Mouse (Mus musculus) CH12.LX (cell line): ENCODE results near the gene Pdha1. TPM values are rescaled to one million over a fixed set of nuclear protein-coding genes. Genes with fewer than 3 reads are reported as not detected.

Experiments used
- DNase-seq: peaks from one replicate; pipeline ENCODE4 v3.0.0-alpha.2; 2013; ENCODE audit errors: extremely low read depth
- H3K27ac ChIP-seq: 2 replicates; pipeline ENCODE4 v1.5.1; 2012; ENCODE audit warnings: low read depth, mild to moderate bottlenecking, control low read depth, moderate library complexity; ENCODE audit not compliant: insufficient read depth
- H3K27me3 ChIP-seq: replicated peaks from 2 replicates; pipeline ENCODE3; 2012; ENCODE audit warnings: inconsistent platforms
- H3K36me3 ChIP-seq, 2 experiments: replicated peaks in 1 of 2; 2 replicates each; pipeline versions ENCODE3 to v1.6.1; 2012; ENCODE audit warnings: inconsistent platforms in 1 of 2, low read length in 1 of 2, mild to moderate bottlenecking in 1 of 2, mixed read lengths in 1 of 2, moderate library complexity in 1 of 2; ENCODE audit not compliant: control insufficient read depth in 1 of 2, insufficient read depth in 1 of 2
- H3K4me1 ChIP-seq, 2 experiments: 2 replicates each; pipeline ENCODE4 v1.6.1; 2012; ENCODE audit warnings: inconsistent platforms in 1 of 2, moderate library complexity in 1 of 2; ENCODE audit not compliant: insufficient read depth in 2 of 2, control insufficient read depth in 1 of 2
- H3K4me2 ChIP-seq: 2 replicates; pipeline ENCODE4 v1.6.1; 2012; ENCODE audit warnings: low read depth, mild to moderate bottlenecking, control low read depth; ENCODE audit not compliant: poor library complexity, insufficient read depth, severe bottlenecking
- H3K4me3 ChIP-seq, 3 experiments: fragments of 150-350 bp in 1 of 3; sonication (generic) in 1 of 3; replicated peaks in 1 of 3; 2 replicates each; pipeline versions ENCODE3 to v1.5.1; 2011 to 2012; ENCODE audit warnings: low read depth in 2 of 3, low read length in 2 of 3, mild to moderate bottlenecking in 2 of 3, moderate library complexity in 2 of 3, control low read depth in 1 of 3, improper control_type of control experiment in 1 of 3, inconsistent platforms in 1 of 3, mixed read lengths in 1 of 3; ENCODE audit not compliant: poor library complexity in 1 of 3
- H3K79me2 ChIP-seq: replicated peaks from 2 replicates; pipeline ENCODE4 v1.6.1; 2012; ENCODE audit warnings: mild to moderate bottlenecking, moderate library complexity; ENCODE audit not compliant: control insufficient read depth, poor library complexity, insufficient read depth, severe bottlenecking; ENCODE audit errors: extremely low read depth
- H3K9ac ChIP-seq: 2 replicates; pipeline ENCODE4 v1.6.1; 2012; ENCODE audit warnings: low read depth, mild to moderate bottlenecking, control low read depth, moderate library complexity; ENCODE audit not compliant: insufficient read depth
- H3K9me3 ChIP-seq: replicated peaks from 2 replicates; pipeline ENCODE3; 2012; ENCODE audit warnings: low read length, inconsistent platforms, mixed read lengths
- BHLHE40 ChIP-seq: IDR thresholded peaks from 2 replicates; pipeline ENCODE4 v1.6.1; 2011; ENCODE audit warnings: mild to moderate bottlenecking, low read depth, low read length, improper control_type of control experiment
- CHD1 ChIP-seq: IDR thresholded peaks from 2 replicates; pipeline ENCODE4 v1.6.1; 2012; ENCODE audit warnings: low read depth, low read length, improper control_type of control experiment, inconsistent platforms
- CHD2 ChIP-seq: IDR thresholded peaks from 2 replicates; pipeline ENCODE4 v1.6.1; 2011; ENCODE audit warnings: low read length, improper control_type of control experiment
- CTCF ChIP-seq, 2 experiments: IDR thresholded peaks in 1 of 2; conservative IDR thresholded peaks in 1 of 2; 2 replicates each; pipeline ENCODE4 v1.5.1; 2011 to 2012; ENCODE audit warnings: low read depth in 2 of 2, low read length in 2 of 2, improper control_type of control experiment in 1 of 2, inconsistent platforms in 1 of 2, mild to moderate bottlenecking in 1 of 2, moderate library complexity in 1 of 2
- ETS1 ChIP-seq: conservative IDR thresholded peaks from 2 replicates; pipeline ENCODE4 v1.6.1; 2012; ENCODE audit warnings: low read depth, mild to moderate bottlenecking, inconsistent platforms, low read length, improper control_type of control experiment, moderate library complexity
- GABPA ChIP-seq: IDR thresholded peaks from 2 replicates; pipeline ENCODE4 v1.6.1; 2012; ENCODE audit warnings: low read depth, low read length, improper control_type of control experiment, inconsistent platforms; ENCODE audit not compliant: insufficient replicate concordance
- HCFC1 ChIP-seq: IDR thresholded peaks from 2 replicates; pipeline ENCODE4 v1.6.1; 2012; ENCODE audit warnings: low read depth, mild to moderate bottlenecking, inconsistent platforms, low read length, improper control_type of control experiment
- KAT2A ChIP-seq: IDR thresholded peaks from 2 replicates; pipeline ENCODE4 v1.6.1; 2012; ENCODE audit warnings: low read length, improper control_type of control experiment, inconsistent platforms; ENCODE audit not compliant: insufficient replicate concordance
- MAFK ChIP-seq: IDR thresholded peaks from 2 replicates; pipeline ENCODE4 v1.6.1; 2011; ENCODE audit warnings: low read length, improper control_type of control experiment; ENCODE audit not compliant: insufficient replicate concordance
- MAX ChIP-seq: IDR thresholded peaks from 2 replicates; pipeline ENCODE4 v1.6.1; 2011; ENCODE audit warnings: low read length, improper control_type of control experiment
- MAZ ChIP-seq: IDR thresholded peaks from 2 replicates; pipeline ENCODE4 v1.6.1; 2012; ENCODE audit warnings: low read depth, mild to moderate bottlenecking, inconsistent platforms, low read length, improper control_type of control experiment, moderate library complexity
- MXI1 ChIP-seq: IDR thresholded peaks from 2 replicates; pipeline ENCODE4 v1.6.1; 2011; ENCODE audit warnings: mild to moderate bottlenecking, low read depth, low read length, improper control_type of control experiment
- MYC ChIP-seq: IDR thresholded peaks from 2 replicates; pipeline ENCODE4 v1.6.1; 2011; ENCODE audit warnings: low read depth, mild to moderate bottlenecking, improper control_type of control experiment, low read length
- NELFE ChIP-seq: IDR thresholded peaks from 2 replicates; pipeline ENCODE4 v1.6.1; 2011; ENCODE audit warnings: low read depth, low read length, improper control_type of control experiment
- NRF1 ChIP-seq: IDR thresholded peaks from 2 replicates; pipeline ENCODE4 v1.6.1; 2014; ENCODE audit warnings: low read depth, mild to moderate bottlenecking, inconsistent platforms, low read length, improper control_type of control experiment, moderate library complexity
- POLR2A ChIP-seq: IDR thresholded peaks from 2 replicates; pipeline ENCODE4 v1.6.1; 2011; ENCODE audit warnings: low read depth, mild to moderate bottlenecking, improper control_type of control experiment, low read length
- POLR2AphosphoS2 ChIP-seq: IDR thresholded peaks from 2 replicates; pipeline ENCODE4 v1.6.1; 2011; ENCODE audit warnings: low read depth, low read length, improper control_type of control experiment
- RAD21 ChIP-seq: IDR thresholded peaks from 2 replicates; pipeline ENCODE4 v1.6.1; 2011; ENCODE audit warnings: low read depth, mild to moderate bottlenecking, low read length, improper control_type of control experiment, moderate library complexity
- RCOR1 ChIP-seq: conservative IDR thresholded peaks from 2 replicates; pipeline ENCODE4 v1.6.1; 2012; ENCODE audit warnings: low read depth, mild to moderate bottlenecking, inconsistent platforms, low read length, improper control_type of control experiment
- SIN3A ChIP-seq: IDR thresholded peaks from 2 replicates; pipeline ENCODE4 v1.6.1; 2012; ENCODE audit warnings: low read length, improper control_type of control experiment, inconsistent platforms
- SMC3 ChIP-seq: IDR thresholded peaks from 2 replicates; pipeline ENCODE4 v1.6.1; 2011; ENCODE audit warnings: low read depth, low read length, improper control_type of control experiment
- UBTF ChIP-seq: IDR thresholded peaks from 2 replicates; pipeline ENCODE4 v1.6.1; 2012; ENCODE audit warnings: low read depth, mild to moderate bottlenecking, inconsistent platforms, low read length, improper control_type of control experiment, moderate library complexity
- USF2 ChIP-seq: conservative IDR thresholded peaks from 2 replicates; pipeline ENCODE4 v1.6.1; 2011; ENCODE audit warnings: low read depth, low read length, improper control_type of control experiment
- ZC3H11A ChIP-seq: IDR thresholded peaks from 2 replicates; pipeline ENCODE4 v1.6.1; 2012; ENCODE audit warnings: low read depth, mild to moderate bottlenecking, inconsistent platforms, low read length, improper control_type of control experiment
- ZKSCAN1 ChIP-seq: IDR thresholded peaks from 2 replicates; pipeline ENCODE4 v1.6.1; 2012; ENCODE audit warnings: low read depth, inconsistent platforms, low read length, improper control_type of control experiment, borderline replicate concordance
- ZNF384 ChIP-seq: IDR thresholded peaks from 2 replicates; pipeline ENCODE4 v1.6.1; 2012; ENCODE audit warnings: low read depth, low read length, improper control_type of control experiment, inconsistent platforms
- dilution Hi-C: fragments of 300-500 bp; cut with MboI; formaldehyde crosslinking; loops from 2 replicates; pipeline ENCODE4 v1.14.3; 2020; ENCODE audit warnings: low sequenced_read_pairs; ENCODE audit not compliant: extremely low pct_unique_long_range_greater_than_20kb, extremely low pct_ligation_motif_present
- in situ Hi-C: fragments of 300-500 bp; cut with MboI; formaldehyde crosslinking; loops from 3 replicates; pipeline ENCODE4 v1.14.3; 2019; ENCODE audit warnings: low sequenced_read_pairs, low pct_ligation_motif_present, low pct_unique_long_range_greater_than_20kb, mixed read lengths
- polyA plus RNA-seq: library from polyadenylated mRNA; unstranded; fragments of >175 nt; gene quantifications from 2 replicates; pipeline ENCODE4 v1.2.1, GENCODE M21; 2012; ENCODE audit warnings: low read depth; ENCODE audit not compliant: insufficient read length
- total RNA-seq, 2 experiments: library from RNA; depleted of rRNA; stranded (reverse); fragments of 300-350 nt in 1 of 2; fragments of >200 nt in 1 of 2; gene quantifications; 2 replicates each; pipeline ENCODE4 v1.2.3; 2012 to 2014

The Pdha1 gene
- total and polyA plus RNA-seq, 3 experiments: 112 to 153 (median 114) TPM

GRCm38 (mm10) chrX:160153147-160153815, 15.1 kb upstream of the Pdha1 start:
- TF ChIP-seq UBTF: no peak
- peak in 1 of 2 experiments; percentile 56; a peak in 2 of 4 replicates for TF ChIP-seq CTCF (conservative IDR thresholded peaks at IDR 0.05 in 1 of 2, IDR thresholded peaks at IDR 0.05 in 1 of 2; ENCODE audit: low read depth in 2 of 2, low read length in 2 of 2)
- TF ChIP-seq RAD21: peak; percentile 44
- peak; percentile 34; the same call in 1 of the 2 replicates for TF ChIP-seq SMC3
- Histone ChIP-seq H3K79me2 (no peaks in the 10 kb centered on the region), H3K36me3 (no peaks in the 10 kb centered on the region), H3K4me3 (no peak overlapping the region), H3K9ac (no peak overlapping the region), H3K27ac (no peak overlapping the region), H3K4me2 (no peak overlapping the region), H3K27me3 (no peaks in the 10 kb centered on the region), H3K4me1 (0 out of 4 replicates have a peak, but pooled peaks cover 0 to 7% of the 10 kb centered on the region in 2 experiments), H3K9me3 (no peaks in the 10 kb centered on the region)
- DNase-seq: no peak
- in situ Hi-C loops: no loop called here
- dilution Hi-C loops: no loop called here

- dilution Hi-C loops: no loop called here
Observed at GRCm38 (mm10) chrX:160148859-160149258, 10.6 kb upstream of the Pdha1 start.

GRCm38 (mm10) chrX:160147406-160147805, 9.2 kb upstream of the Pdha1 start:
- H3K9me3 ChIP-seq: no peaks in the 10 kb centered on the region
- DNase-seq: no peak
- dilution Hi-C loops (no loop called here), in situ Hi-C loops (no loop called here)
- no peaks in the 10 kb centered on the region for H3K36me3 ChIP-seq
- no peak overlapping the region for H3K4me2 ChIP-seq
- H3K27ac ChIP-seq: no peak overlapping the region
- no peaks in the 10 kb centered on the region for H3K27me3 ChIP-seq
- no peak overlapping the region for H3K9ac ChIP-seq
- H3K79me2 ChIP-seq: no peaks in the 10 kb centered on the region
- H3K4me3 ChIP-seq: no peak overlapping the region
- H3K4me1 ChIP-seq: 0 out of 4 replicates have a peak, but pooled peaks cover 0 to 7% of the 10 kb centered on the region in 2 experiments
- TF ChIP-seq BHLHE40 (no peak), CHD2 (no peak), HCFC1 (no peak), USF2 (no peak), POLR2AphosphoS2 (no peak), NELFE (no peak), CHD1 (no peak), SIN3A (no peak), UBTF (no peak), KAT2A (no peak), MAFK (no peak), MAZ (no peak), MXI1 (no peak), MAX (no peak), MYC (no peak), GABPA (no peak)
- TF ChIP-seq, all 38 proteins: peak for 0

More at GRCm38 (mm10) chrX:160148859-160149258, 10.6 kb upstream of the Pdha1 start:
- Histone ChIP-seq H3K4me2 (no peak overlapping the region), H3K79me2 (no peaks in the 10 kb centered on the region), H3K36me3 (no peaks in the 10 kb centered on the region)
- DNase-seq: no peak
- TF ChIP-seq USF2: no peak
- TF ChIP-seq ZC3H11A: no peak
- no peak for TF ChIP-seq NRF1
- no peak for TF ChIP-seq GABPA
- no peak for TF ChIP-seq UBTF
- TF ChIP-seq ZKSCAN1: no peak
- TF ChIP-seq MXI1: no peak
- no peak for TF ChIP-seq MYC
- TF ChIP-seq KAT2A: no peak
- TF ChIP-seq ETS1: no peak
- TF ChIP-seq SIN3A: no peak
- no peak for TF ChIP-seq ZNF384
- TF ChIP-seq POLR2A: no peak
- no peak for TF ChIP-seq CHD2
- no peak for TF ChIP-seq RCOR1
- TF ChIP-seq, all 38 proteins: peak for 0
- no peaks in the 10 kb centered on the region for H3K27me3 ChIP-seq
- H3K9me3 ChIP-seq: no peaks in the 10 kb centered on the region
- no peak overlapping the region for H3K9ac ChIP-seq
- H3K4me1 ChIP-seq: 0 out of 4 replicates have a peak, but pooled peaks cover 0 to 7% of the 10 kb centered on the region in 2 experiments
- H3K27ac ChIP-seq: no peak overlapping the region
- no peak overlapping the region for H3K4me3 ChIP-seq
- in situ Hi-C loops: no loop called here
